Mouse (Mus musculus) embryonic facial prominence, embryonic 13.5 days (tissue): ENCODE data around the gene Atp6v1g3. TPM values are rescaled to one million over a fixed set of nuclear protein-coding genes. Genes with fewer than 3 reads are reported as not detected.

Source experiments
- ATAC-seq: fragments of 200-750 bp; cut with Nextera tagmentation; 2 replicates; pipeline ENCODE4 v1.8.0; 2017; ENCODE audit warnings: low read depth; ENCODE audit not compliant: insufficient number of reproducible peaks, insufficient read depth, low FRiP score, low TSS enrichment
- H3K27ac ChIP-seq: fragments of 300-500 bp; sonication (generic); 2 replicates; pipeline ENCODE4 v1.5.1; 2015; ENCODE audit warnings: moderate library complexity, mild to moderate bottlenecking, inconsistent platforms
- H3K27me3 ChIP-seq: fragments of 300-500 bp; sonication (generic); 2 replicates; pipeline ENCODE4 v1.6.1; 2015; ENCODE audit warnings: mild to moderate bottlenecking, inconsistent platforms
- H3K36me3 ChIP-seq: fragments of 300-500 bp; sonication (generic); 2 replicates; pipeline ENCODE4 v1.6.1; 2015; ENCODE audit warnings: mild to moderate bottlenecking, inconsistent platforms
- H3K4me1 ChIP-seq: fragments of 300-500 bp; sonication (generic); 2 replicates; pipeline ENCODE4 v1.6.1; 2015; ENCODE audit warnings: inconsistent platforms
- H3K4me2 ChIP-seq: fragments of 300-500 bp; sonication (generic); 2 replicates; pipeline ENCODE4 v1.6.1; 2015; ENCODE audit warnings: moderate library complexity, mild to moderate bottlenecking, inconsistent platforms
- H3K4me3 ChIP-seq: fragments of 300-500 bp; sonication (generic); 2 replicates; pipeline ENCODE4 v1.5.1; 2015; ENCODE audit warnings: mild to moderate bottlenecking, inconsistent platforms
- H3K9ac ChIP-seq: fragments of 300-500 bp; sonication (generic); 2 replicates; pipeline ENCODE4 v1.6.1; 2015; ENCODE audit warnings: mild to moderate bottlenecking, inconsistent platforms
- H3K9me3 ChIP-seq: fragments of 300-500 bp; sonication (generic); 2 replicates; pipeline ENCODE4 v1.6.1; 2016; ENCODE audit warnings: inconsistent platforms
- WGBS: fragments of 180-500 bp; shearing (Covaris S2); methylation state at CpG from one replicate; pipeline ENCODE4 v1.1.7; 2015; ENCODE audit warnings: mixed read lengths; 5-methylcytosine and 5-hydroxymethylcytosine counted together
- polyA plus RNA-seq: library from polyadenylated mRNA; unstranded; fragments of >200 nt; fragmentation: Nextera tagmentation; extraction: Ambion mirVana; gene quantifications from 2 replicates; pipeline ENCODE4 v1.2.1, GENCODE M21; 2015

The Atp6v1g3 gene
- polyA plus RNA-seq, 1 experiment from 2014 or later = not detected

DNA sequence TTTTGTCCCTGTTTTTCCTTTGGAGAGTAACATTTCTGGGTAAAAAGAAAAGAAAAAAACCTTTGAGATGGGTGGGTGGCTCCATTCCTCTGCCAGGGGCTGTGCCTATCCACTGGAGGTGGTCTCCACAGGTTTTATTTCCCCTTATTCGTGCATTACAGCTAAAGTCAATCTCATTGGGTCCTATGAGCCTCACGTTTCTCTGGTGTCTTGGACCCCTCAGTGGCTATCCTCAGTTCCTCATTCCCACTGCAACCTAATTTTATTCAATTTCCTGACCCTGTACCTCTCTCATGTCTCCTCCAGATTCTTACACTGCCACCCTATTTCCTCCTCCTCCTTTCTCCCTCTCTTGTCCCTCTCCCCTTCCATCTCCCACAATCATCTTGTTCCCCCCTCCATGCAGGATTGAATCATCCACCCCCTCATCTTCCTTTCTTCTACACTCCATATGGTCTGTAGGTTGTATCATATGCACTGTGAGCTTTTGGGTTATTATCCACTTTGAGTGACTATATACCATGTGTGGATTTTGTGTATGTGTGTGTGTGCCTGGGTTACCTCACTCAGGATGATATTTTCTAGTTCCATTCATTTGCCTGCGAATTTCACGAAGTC lies 17.3 kb upstream of the Atp6v1g3 start:
- no peak overlapping the region for H3K27ac ChIP-seq
- H3K4me2 ChIP-seq = no peak overlapping the region
- H3K36me3 ChIP-seq = no peaks in the 10 kb centered on the region
- H3K4me3 ChIP-seq = no peak overlapping the region
- no peak for ATAC-seq
- WGBS = 87% methylated on average over 4 of the region's 4 CpGs
- H3K4me1 ChIP-seq = no peaks in the 10 kb centered on the region
- H3K9ac ChIP-seq = no peak overlapping the region
- no peaks in the 10 kb centered on the region for H3K9me3 ChIP-seq
- H3K27me3 ChIP-seq = no peaks in the 10 kb centered on the region

GRCm38 (mm10) chr1:138258758-138259157 lies 14.8 kb upstream of the Atp6v1g3 start:
- WGBS = 74% methylated on average over 4 of the region's 4 CpGs
- H3K36me3 ChIP-seq = no peaks in the 10 kb centered on the region
- H3K9ac ChIP-seq = no peak overlapping the region
- no peak overlapping the region for H3K4me2 ChIP-seq
- H3K4me1 ChIP-seq = no peaks in the 10 kb centered on the region
- no peak overlapping the region for H3K4me3 ChIP-seq
- no peak overlapping the region for H3K27ac ChIP-seq
- no peaks in the 10 kb centered on the region for H3K9me3 ChIP-seq
- ATAC-seq = no peak
- H3K27me3 ChIP-seq = no peaks in the 10 kb centered on the region

DNA sequence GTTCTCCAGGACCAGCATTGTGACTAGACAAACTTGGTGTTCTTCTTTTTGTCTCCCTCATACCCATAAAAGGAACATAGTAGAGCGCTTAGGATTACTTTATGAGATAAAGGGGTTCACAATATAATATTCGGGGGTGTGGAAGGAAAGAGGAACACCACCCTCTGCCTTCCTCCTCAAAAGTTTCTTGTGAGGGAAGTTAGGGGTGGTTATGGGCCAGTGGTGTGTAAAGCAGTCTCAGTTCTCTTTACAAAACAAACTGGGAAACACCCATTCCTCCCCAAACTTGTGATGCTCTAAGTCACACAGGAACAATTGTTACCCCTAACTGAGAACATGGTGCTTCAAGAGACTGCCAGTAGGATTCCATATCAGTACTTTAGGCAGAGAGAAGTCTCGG lies 12.0 kb upstream of the Atp6v1g3 start:
- Histone ChIP-seq H3K36me3 (no peaks in the 10 kb centered on the region), H3K9ac (no peak overlapping the region), H3K4me1 (no peaks in the 10 kb centered on the region), H3K4me2 (no peak overlapping the region), H3K27me3 (no peaks in the 10 kb centered on the region), H3K4me3 (no peak overlapping the region), H3K9me3 (no peaks in the 10 kb centered on the region), H3K27ac (no peak overlapping the region)
- 85% methylated on average over 3 of the region's 3 CpGs for WGBS
- no peak for ATAC-seq

GRCm38 (mm10) chr1:138262408-138262807 lies 11.1 kb upstream of the Atp6v1g3 start:
- ATAC-seq = no peak
- H3K4me1 ChIP-seq = no peaks in the 10 kb centered on the region
- no peaks in the 10 kb centered on the region for H3K27me3 ChIP-seq
- no peak overlapping the region for H3K4me3 ChIP-seq
- no peaks in the 10 kb centered on the region for H3K36me3 ChIP-seq
- H3K9me3 ChIP-seq = no peaks in the 10 kb centered on the region
- H3K27ac ChIP-seq = no peak overlapping the region
- no peak overlapping the region for H3K9ac ChIP-seq
- H3K4me2 ChIP-seq = no peak overlapping the region

DNA sequence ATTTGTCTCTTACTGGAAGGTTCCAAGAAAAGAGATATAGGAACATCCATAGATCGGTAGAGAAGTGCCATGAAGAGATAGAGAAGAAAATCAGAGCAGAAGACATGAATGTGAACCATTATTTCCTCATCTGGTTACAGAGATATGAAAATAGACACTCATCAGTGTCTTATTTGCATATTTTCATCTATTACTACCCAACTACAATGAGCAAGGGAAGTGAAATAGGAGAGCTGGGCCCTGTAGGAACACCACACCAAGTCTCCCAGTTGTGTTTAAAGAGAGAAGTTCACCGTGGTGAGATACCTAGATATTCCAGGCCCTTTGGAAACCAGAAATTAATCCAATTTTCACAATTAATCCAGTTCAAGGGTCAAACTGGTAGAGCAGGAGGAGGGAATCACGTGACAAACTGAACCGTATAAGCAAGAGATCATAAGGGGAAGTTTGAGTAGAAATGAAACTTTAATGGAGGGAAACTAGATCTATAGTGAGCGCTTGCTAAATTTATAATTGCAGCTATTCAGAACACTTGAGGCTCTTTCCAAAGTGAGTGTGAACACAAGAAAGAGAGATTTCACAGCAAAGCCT lies 6.0 kb upstream of the Atp6v1g3 start:
- H3K9me3 ChIP-seq = no peaks in the 10 kb centered on the region
- 78% methylated on average over 5 of the region's 5 CpGs for WGBS
- H3K4me2 ChIP-seq = no peak overlapping the region
- H3K9ac ChIP-seq = no peak overlapping the region
- no peaks in the 10 kb centered on the region for H3K27me3 ChIP-seq
- no peaks in the 10 kb centered on the region for H3K4me1 ChIP-seq
- no peak overlapping the region for H3K4me3 ChIP-seq
- no peaks in the 10 kb centered on the region for H3K36me3 ChIP-seq
- no peak for ATAC-seq
- H3K27ac ChIP-seq = no peak overlapping the region

DNA sequence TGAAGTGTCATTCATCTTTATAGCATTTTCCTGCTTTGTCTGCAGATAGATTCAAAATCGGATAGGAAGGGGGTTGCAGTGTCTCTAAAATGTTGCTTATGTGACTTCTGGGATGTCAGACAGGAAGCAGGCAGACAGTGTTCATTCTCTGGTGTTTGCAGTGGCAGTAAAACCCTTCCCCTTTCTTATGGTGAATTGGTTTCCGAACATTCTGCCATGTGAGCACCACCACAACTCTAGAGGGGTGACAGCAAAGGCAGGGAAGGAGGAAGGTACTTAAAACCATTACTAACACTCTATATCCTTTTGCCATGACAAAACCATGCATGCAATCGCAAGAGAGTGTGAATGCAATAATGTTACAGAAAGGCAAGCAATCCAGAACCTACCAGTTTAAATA lies 1.4 kb downstream of the Atp6v1g3 start:
- Histone ChIP-seq H3K4me1 (peaks cover 8% of the 10 kb centered on the region; the same call in 1 of the 2 replicates), H3K36me3 (no peaks in the 10 kb centered on the region), H3K9ac (no peak overlapping the region), H3K4me2 (no peak overlapping the region), H3K27ac (no peak overlapping the region), H3K27me3 (no peaks in the 10 kb centered on the region), H3K4me3 (no peak overlapping the region), H3K9me3 (no peaks in the 10 kb centered on the region)
- 85% methylated on average over 3 of the region's 3 CpGs for WGBS
- no peak for ATAC-seq

DNA sequence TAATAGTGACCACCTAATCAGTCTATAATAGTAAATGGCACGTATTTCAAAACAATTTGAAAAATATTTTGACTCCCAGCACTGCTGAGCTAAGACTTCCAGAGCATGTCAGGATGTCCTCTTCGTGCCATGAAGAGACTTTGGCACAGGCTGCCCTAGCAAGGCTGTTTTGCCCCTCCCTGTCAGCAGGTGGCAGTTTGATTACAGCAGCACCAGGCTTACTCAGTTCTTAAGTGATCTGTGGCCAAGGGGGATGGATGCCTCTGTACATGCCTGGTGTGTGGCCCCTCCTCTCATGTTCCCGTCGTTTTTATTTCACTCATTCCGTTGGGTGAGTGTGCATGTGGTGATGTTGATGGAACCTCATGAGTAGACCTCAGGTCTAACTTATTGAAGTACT lies 2.3 kb downstream of the Atp6v1g3 start:
- Histone ChIP-seq H3K27me3 (no peaks in the 10 kb centered on the region), H3K9me3 (no peaks in the 10 kb centered on the region), H3K4me1 (peaks cover 8% of the 10 kb centered on the region; the same call in 1 of the 2 replicates), H3K9ac (no peak overlapping the region), H3K36me3 (no peaks in the 10 kb centered on the region), H3K27ac (no peak overlapping the region), H3K4me2 (no peak overlapping the region), H3K4me3 (no peak overlapping the region)
- WGBS = 59% methylated on average over 5 of the region's 5 CpGs
- ATAC-seq = no peak

- no peak overlapping the region for H3K4me2 ChIP-seq
- H3K36me3 ChIP-seq = no peaks in the 10 kb centered on the region
- 47% methylated on average over 6 of the region's 6 CpGs for WGBS
- no peaks in the 10 kb centered on the region for H3K9me3 ChIP-seq
- no peak for ATAC-seq
- no peaks in the 10 kb centered on the region for H3K27me3 ChIP-seq
- no peak overlapping the region for H3K9ac ChIP-seq
- peaks cover 17% of the 10 kb centered on the region; the same call in 1 of the 2 replicates for H3K4me1 ChIP-seq
- no peak overlapping the region for H3K27ac ChIP-seq
- H3K4me3 ChIP-seq = no peak overlapping the region
Observed at GRCm38 (mm10) chr1:138281139-138281538, 7.6 kb downstream of the Atp6v1g3 start.

DNA sequence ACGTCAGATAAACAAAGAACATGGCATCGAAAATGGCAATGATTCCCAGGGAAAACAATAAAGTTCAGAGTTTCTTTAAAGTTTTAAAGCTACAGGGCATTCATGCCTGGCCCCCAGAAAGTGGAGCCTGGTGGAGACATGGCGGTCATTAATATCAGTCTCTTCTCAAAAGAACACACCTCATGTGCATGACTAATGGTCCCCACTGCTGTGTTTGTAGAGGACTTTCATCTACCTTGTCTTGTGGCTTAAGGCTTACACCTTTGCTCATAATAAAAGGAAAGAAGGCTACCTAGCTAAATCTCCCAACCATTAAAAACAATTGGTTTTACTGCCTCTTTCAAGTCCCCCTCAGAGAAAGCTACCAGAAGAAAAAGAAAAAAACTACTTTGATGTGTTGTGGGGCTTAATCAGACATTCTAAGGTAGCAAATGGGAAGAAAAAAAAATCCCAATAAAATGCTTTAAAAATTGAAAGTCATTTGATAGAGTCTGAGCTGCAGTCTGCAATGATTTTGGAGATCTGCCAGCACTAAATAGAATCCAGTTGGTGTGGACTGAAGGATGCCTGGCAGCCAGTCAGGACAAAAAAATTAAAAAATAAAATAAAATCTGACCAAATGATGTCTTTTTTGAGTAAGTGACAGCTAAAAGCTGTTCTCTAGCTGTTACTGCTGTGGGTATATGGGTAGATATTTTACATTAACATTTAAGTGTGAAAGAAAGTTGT lies 9.0 kb downstream of the Atp6v1g3 start:
- Histone ChIP-seq H3K27ac (no peak overlapping the region), H3K9me3 (no peaks in the 10 kb centered on the region), H3K4me2 (no peak overlapping the region), H3K4me1 (peaks cover 13% of the 10 kb centered on the region; the same call in 1 of the 2 replicates), H3K36me3 (no peaks in the 10 kb centered on the region), H3K27me3 (no peaks in the 10 kb centered on the region), H3K9ac (no peak overlapping the region), H3K4me3 (no peak overlapping the region)
- 61% methylated on average over 3 of the region's 3 CpGs for WGBS
- ATAC-seq = no peak

- Histone ChIP-seq H3K9me3 (no peaks in the 10 kb centered on the region), H3K27ac (no peak overlapping the region), H3K4me3 (no peak overlapping the region), H3K4me1 (0 out of 2 replicates have a peak, but pooled peaks cover 5% of the 10 kb centered on the region), H3K36me3 (no peaks in the 10 kb centered on the region), H3K27me3 (no peaks in the 10 kb centered on the region), H3K4me2 (no peak overlapping the region), H3K9ac (no peak overlapping the region)
- 90% methylated on average over 4 of the region's 4 CpGs for WGBS
- no peak for ATAC-seq
Observed at GRCm38 (mm10) chr1:138287665-138288064, 14.1 kb downstream of the Atp6v1g3 start.

DNA sequence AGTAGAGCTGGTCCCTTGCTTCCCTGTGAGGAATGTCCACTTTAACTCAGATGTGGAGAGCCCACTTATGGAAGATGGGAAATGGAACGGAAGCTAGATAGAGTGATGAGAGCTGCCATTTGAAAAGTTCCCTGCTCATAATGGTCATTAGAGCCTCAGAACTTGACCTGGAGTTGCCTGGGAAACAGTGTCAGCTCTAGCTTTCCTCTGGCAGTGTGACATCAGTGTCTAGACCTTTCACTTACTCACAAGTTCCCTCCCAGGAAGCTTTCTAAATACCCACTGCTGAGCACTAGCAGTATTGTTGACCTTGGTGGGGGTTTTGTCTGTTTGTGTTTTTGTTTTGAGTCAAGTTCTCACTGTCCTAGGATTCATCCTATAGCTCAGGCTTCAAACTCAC lies 15.2 kb downstream of the Atp6v1g3 start:
- Histone ChIP-seq H3K4me3 (no peak overlapping the region), H3K27ac (no peak overlapping the region), H3K9ac (no peak overlapping the region), H3K4me1 (no peaks in the 10 kb centered on the region), H3K36me3 (no peaks in the 10 kb centered on the region), H3K4me2 (no peak overlapping the region), H3K27me3 (no peaks in the 10 kb centered on the region), H3K9me3 (no peaks in the 10 kb centered on the region)
- ATAC-seq = no peak
- 83% methylated on average over 1 of the region's 1 CpGs for WGBS
